Mouse (Mus musculus): Measurements from ENCODE around the gene Gmeb1. TPM values are rescaled to one million over a fixed set of nuclear protein-coding genes. Genes with fewer than 3 reads are reported as not detected.
"Not testable (repeated sequence)": the region's sequence is repeated elsewhere in the genome, so short reads cannot be mapped to it uniquely, and the experiment has no call there.

Gmeb1 gene
- polyA plus RNA-seq, 1 experiment from 2014 or later: 28.1 TPM

GRCm38 (mm10) chr4:132288840-132289239 lies 27.4 kb upstream of the Gmeb1 start:
- not testable (repeated sequence) for H3K9me3 ChIP-seq (replicated peaks; ENCODE audit: control insufficient read depth, low read length); H3K9ac ChIP-seq (ENCODE audit: low read depth, low read length); H3K4me3 ChIP-seq (ENCODE audit: low read depth, low read length); H3K4me2 ChIP-seq; H3K4me1 ChIP-seq (ENCODE audit: control insufficient read depth, insufficient read depth, low read length); H3K27me3 ChIP-seq (ENCODE audit: control insufficient read depth, insufficient read depth, low read length); H3K27ac ChIP-seq (ENCODE audit: low read depth, low read length); ATAC-seq (replicated peaks; ENCODE audit: insufficient number of reproducible peaks, low FRiP score, low TSS enrichment)
- peaks cover 26% of the 10 kb centered on the region for H3K36me3 ChIP-seq (ENCODE audit: control insufficient read depth, insufficient read depth, low read length)
- WGBS (ENCODE audit: insufficient replicate concordance): 88% methylated on average over 2 of the region's 5 CpGs

- Histone ChIP-seq H3K4me1 (ENCODE audit: control insufficient read depth, insufficient read depth, low read length) (peaks cover 8% of the 10 kb centered on the region; the same call in 1 of the 2 replicates), H3K27ac (ENCODE audit: low read depth, low read length) (no peak overlapping the region), H3K36me3 (ENCODE audit: control insufficient read depth, insufficient read depth, low read length) (no peaks in the 10 kb centered on the region), H3K9me3 (replicated peaks; ENCODE audit: control insufficient read depth, low read length) (no peaks in the 10 kb centered on the region), H3K4me2 (peak overlapping the region; percentile 37), H3K9ac (ENCODE audit: low read depth, low read length) (no peak overlapping the region), H3K27me3 (ENCODE audit: control insufficient read depth, insufficient read depth, low read length) (no peaks in the 10 kb centered on the region), H3K4me3 (ENCODE audit: low read depth, low read length) (no peak overlapping the region)
- no peak for ATAC-seq (replicated peaks; ENCODE audit: insufficient number of reproducible peaks, low FRiP score, low TSS enrichment)
- WGBS (ENCODE audit: insufficient replicate concordance): 90% methylated on average over 3 of the region's 3 CpGs
Observed at GRCm38 (mm10) chr4:132275949-132276348, 14.5 kb upstream of the Gmeb1 start.

GRCm38 (mm10) chr4:132274156-132274862 lies 12.9 kb upstream of the Gmeb1 start, which contains the start of gene Taf12:
Taf12 (plus strand) TSS chr4:132274375.
- Histone ChIP-seq H3K36me3 (ENCODE audit: control insufficient read depth, insufficient read depth, low read length) (no peaks in the 10 kb centered on the region), H3K4me3 (ENCODE audit: low read depth, low read length) (peak within 1 kb of the TSS; percentile 55), H3K27me3 (ENCODE audit: control insufficient read depth, insufficient read depth, low read length) (no peaks in the 10 kb centered on the region), H3K9me3 (replicated peaks; ENCODE audit: control insufficient read depth, low read length) (no peaks in the 10 kb centered on the region), H3K4me1 (ENCODE audit: control insufficient read depth, insufficient read depth, low read length) (peaks cover 8% of the 10 kb centered on the region; the same call in 1 of the 2 replicates), H3K4me2 (peak within 1 kb of the TSS; percentile 96), H3K27ac (ENCODE audit: low read depth, low read length) (peak within 1 kb of the TSS; percentile 68), H3K9ac (ENCODE audit: low read depth, low read length) (peak within 1 kb of the TSS; percentile 89)
- peak; percentile 90 for ATAC-seq (replicated peaks; ENCODE audit: insufficient number of reproducible peaks, low FRiP score, low TSS enrichment)
- WGBS (ENCODE audit: insufficient replicate concordance): under 1% methylated on average over 48 of the region's 48 CpGs

GRCm38 (mm10) chr4:132273166-132273565 lies 11.8 kb upstream of the Gmeb1 start:
- Histone ChIP-seq H3K27me3 (ENCODE audit: control insufficient read depth, insufficient read depth, low read length) (no peaks in the 10 kb centered on the region), H3K4me3 (ENCODE audit: low read depth, low read length) (peak overlapping the region; percentile 55; the same call in 1 of the 2 replicates), H3K4me2 (peak overlapping the region; percentile 96), H3K9me3 (replicated peaks; ENCODE audit: control insufficient read depth, low read length) (no peaks in the 10 kb centered on the region), H3K9ac (ENCODE audit: low read depth, low read length) (no peak overlapping the region; the same call in 1 of the 2 replicates), H3K27ac (ENCODE audit: low read depth, low read length) (no peak overlapping the region), H3K4me1 (ENCODE audit: control insufficient read depth, insufficient read depth, low read length) (peaks cover 8% of the 10 kb centered on the region; the same call in 1 of the 2 replicates), H3K36me3 (ENCODE audit: control insufficient read depth, insufficient read depth, low read length) (no peaks in the 10 kb centered on the region)
- no peak for ATAC-seq (replicated peaks; ENCODE audit: insufficient number of reproducible peaks, low FRiP score, low TSS enrichment)
- 56% methylated on average over 2 of the region's 2 CpGs for WGBS (ENCODE audit: insufficient replicate concordance)

GRCm38 (mm10) chr4:132269740-132270560 lies 8.5 kb upstream of the Gmeb1 start:
- Histone ChIP-seq H3K36me3 (ENCODE audit: control insufficient read depth, insufficient read depth, low read length) (no peaks in the 10 kb centered on the region), H3K27me3 (ENCODE audit: control insufficient read depth, insufficient read depth, low read length) (no peaks in the 10 kb centered on the region), H3K27ac (ENCODE audit: low read depth, low read length) (peak overlapping the region; percentile 81), H3K4me1 (ENCODE audit: control insufficient read depth, insufficient read depth, low read length) (peaks cover 5% of the 10 kb centered on the region; the same call in 1 of the 2 replicates), H3K4me2 (peak overlapping the region; percentile 69), H3K9me3 (replicated peaks; ENCODE audit: control insufficient read depth, low read length) (no peaks in the 10 kb centered on the region), H3K9ac (ENCODE audit: low read depth, low read length) (peak overlapping the region; percentile 64), H3K4me3 (ENCODE audit: low read depth, low read length) (peak overlapping the region; percentile 31)
- ATAC-seq (replicated peaks; ENCODE audit: insufficient number of reproducible peaks, low FRiP score, low TSS enrichment): peak; percentile 70
- WGBS (ENCODE audit: insufficient replicate concordance): under 1% methylated on average over 35 of the region's 35 CpGs

- Histone ChIP-seq H3K4me3 (ENCODE audit: low read depth, low read length) (no peak overlapping the region), H3K27me3 (ENCODE audit: control insufficient read depth, insufficient read depth, low read length) (no peaks in the 10 kb centered on the region), H3K9ac (ENCODE audit: low read depth, low read length) (no peak overlapping the region), H3K4me2 (no peak overlapping the region), H3K27ac (ENCODE audit: low read depth, low read length) (no peak overlapping the region), H3K36me3 (ENCODE audit: control insufficient read depth, insufficient read depth, low read length) (no peaks in the 10 kb centered on the region), H3K4me1 (ENCODE audit: control insufficient read depth, insufficient read depth, low read length) (peaks cover 5% of the 10 kb centered on the region; the same call in 1 of the 2 replicates), H3K9me3 (replicated peaks; ENCODE audit: control insufficient read depth, low read length) (no peaks in the 10 kb centered on the region)
- no peak for ATAC-seq (replicated peaks; ENCODE audit: insufficient number of reproducible peaks, low FRiP score, low TSS enrichment)
- 14% methylated on average over 6 of the region's 6 CpGs for WGBS (ENCODE audit: insufficient replicate concordance)
Observed at GRCm38 (mm10) chr4:132268871-132269739, 7.7 kb upstream of the Gmeb1 start.

- Histone ChIP-seq H3K4me1 (ENCODE audit: control insufficient read depth, insufficient read depth, low read length) (no peaks in the 10 kb centered on the region), H3K27ac (ENCODE audit: low read depth, low read length) (no peak overlapping the region), H3K4me3 (ENCODE audit: low read depth, low read length) (no peak overlapping the region), H3K27me3 (ENCODE audit: control insufficient read depth, insufficient read depth, low read length) (no peaks in the 10 kb centered on the region), H3K4me2 (no peak overlapping the region), H3K9me3 (replicated peaks; ENCODE audit: control insufficient read depth, low read length) (no peaks in the 10 kb centered on the region), H3K36me3 (ENCODE audit: control insufficient read depth, insufficient read depth, low read length) (no peaks in the 10 kb centered on the region), H3K9ac (ENCODE audit: low read depth, low read length) (no peak overlapping the region)
- 71% methylated on average over 3 of the region's 3 CpGs for WGBS (ENCODE audit: insufficient replicate concordance)
- no peak for ATAC-seq (replicated peaks; ENCODE audit: insufficient number of reproducible peaks, low FRiP score, low TSS enrichment)
Observed at GRCm38 (mm10) chr4:132266835-132267349, 5.5 kb upstream of the Gmeb1 start.

- Histone ChIP-seq H3K4me2 (no peak overlapping the region), H3K4me3 (ENCODE audit: low read depth, low read length) (no peak overlapping the region), H3K36me3 (ENCODE audit: control insufficient read depth, insufficient read depth, low read length) (no peaks in the 10 kb centered on the region), H3K27ac (ENCODE audit: low read depth, low read length) (no peak overlapping the region), H3K9ac (ENCODE audit: low read depth, low read length) (no peak overlapping the region), H3K4me1 (ENCODE audit: control insufficient read depth, insufficient read depth, low read length) (peaks cover 17% of the 10 kb centered on the region), H3K9me3 (replicated peaks; ENCODE audit: control insufficient read depth, low read length) (no peaks in the 10 kb centered on the region), H3K27me3 (ENCODE audit: control insufficient read depth, insufficient read depth, low read length) (no peaks in the 10 kb centered on the region)
- 91% methylated on average over 7 of the region's 7 CpGs for WGBS (ENCODE audit: insufficient replicate concordance)
- ATAC-seq (replicated peaks; ENCODE audit: insufficient number of reproducible peaks, low FRiP score, low TSS enrichment): no peak
Observed at GRCm38 (mm10) chr4:132263313-132263712, 1.9 kb upstream of the Gmeb1 start.

Measured in heart, embryonic 11.5 days (tissue).